Comparison of ENCODE assay signal across 8 mouse cellular contexts in genomic region chr9:108783548-108784463, GRCm38 (mm10). TPM values are rescaled to one million over a fixed set of nuclear protein-coding genes. Genes with fewer than 3 reads are reported as not detected.
DNase-seq lines count a peak whose midpoint lies in the region; ATAC-seq lines count a peak whose summit lies in the region.

Gene Ip6k2, plus strand, starts transcription at chr9:108783796.

- intact Hi-C loops in left cerebral cortex, postnatal 14 days (cut with DNase I) = no loop called here

- H3K4me1 ChIP-seq in intestine, embryonic 14.5 days (replicated peaks; ENCODE audit: control insufficient read depth, insufficient read depth, low read length) = peaks cover 29% of the 10 kb centered on the region

- peak within 1 kb of the TSS; percentile 98 for H3K9ac ChIP-seq in intestine, embryonic 14.5 days (ENCODE audit: low read length)

- peak; percentile 99 for DNase-seq in adrenal gland, adult (ENCODE audit: inconsistent age in 2 of 2, low spot score in 1 of 2)
- DNase-seq in embryo, embryonic 10.5 days (ENCODE audit: low spot score) = peak; percentile 99
- peak; percentile 95 for DNase-seq in gastrocnemius, postnatal 25 days
- DNase-seq in intestine, embryonic 14.5 days (ENCODE audit: low spot score) = peak; percentile 96
- DNase-seq in left cerebral cortex, postnatal 14 days (ENCODE audit: low spot score in 2 of 2) = peak; percentile 96 to 97
- DNase-seq in mesoderm, embryonic 11.5 days (ENCODE audit: low read depth, low spot score) = peak; percentile 96
- peak; percentile 94 to 95 for DNase-seq in right cerebral cortex, postnatal 36 days (ENCODE audit: low spot score in 2 of 2)
- peak; percentile 98 for DNase-seq in yolk sac, embryonic 10.5 days (ENCODE audit: low spot score)

- H3K4me2 ChIP-seq in intestine, embryonic 14.5 days (ENCODE audit: low read length) = peak within 1 kb of the TSS; percentile 95

- H3K27ac ChIP-seq in intestine, embryonic 14.5 days (ENCODE audit: low read depth) = peak within 1 kb of the TSS; percentile 87

- H3K27me3 ChIP-seq in intestine, embryonic 14.5 days (replicated peaks; ENCODE audit: control insufficient read depth, insufficient read depth, low read length) = no peaks in the 10 kb centered on the region

- peaks cover 9% of the 10 kb centered on the region; the same call in 1 of the 2 replicates for H3K36me3 ChIP-seq in intestine, embryonic 14.5 days (ENCODE audit: control insufficient read depth, insufficient read depth, low read length)

- peak within 1 kb of the TSS; percentile 84 for H3K4me3 ChIP-seq in intestine, embryonic 14.5 days (ENCODE audit: low read depth, low read length)

- WGBS in intestine, embryonic 14.5 days = under 1% methylated on average over 56 of the region's 56 CpGs

- no peaks in the 10 kb centered on the region for H3K9me3 ChIP-seq in intestine, embryonic 14.5 days (ENCODE audit: control insufficient read depth, low read length)

- ATAC-seq in intestine, embryonic 14.5 days (replicated peaks; ENCODE audit: low FRiP score, low TSS enrichment, low read depth) = peak; percentile 98

RNA-seq across cellular contexts. Expression of gene Ip6k2, which starts in this region (rescaled TPM):
- total RNA-seq in gastrocnemius, postnatal 25 days (2021) = 10 to 100 TPM; 14.6 to 17.8 TPM
- 107 and 110 TPM in 2 replicates for polyA plus RNA-seq in intestine, embryonic 14.5 days (2014; fragmentation: Nextera tagmentation; extraction: Ambion mirVana)
- 100 to 1,000 TPM; 149 to 153 TPM for total RNA-seq in left cerebral cortex, postnatal 14 days (2021)

Comparison
In these comparisons a context has a peak if more than half of its experiments do, and no peak if none do; other contexts are left out.
1. Peak in every context shown above with its lines: DNase-seq, ATAC-seq, H3K4me3 ChIP-seq and H3K27ac ChIP-seq.
2. RNA of gene Ip6k2 (total RNA-seq): 149 to 153 TPM in left cerebral cortex, postnatal 14 days; 14.6 to 17.8 TPM in gastrocnemius, postnatal 25 days; every median in the first group is over 4 times any median in the second.